Mouse (Mus musculus): ENCODE data around the gene Olfr648. TPM values are rescaled to one million over a fixed set of nuclear protein-coding genes. Genes with fewer than 3 reads are reported as not detected.

Gene Olfr648
- total RNA-seq, 2 experiments from 2014 or later = 0.21 to 0.26 TPM

Other genes with a start within 250 kb of the Olfr648 start
- gene Olfr632, start 249.0 kb downstream of the Olfr648 start, total RNA-seq (2021) = not detected
- not detected for gene Olfr633, start 239.0 kb downstream of the Olfr648 start, total RNA-seq (2021)
- under 1 TPM in 1 of 2 experiments, not detected in 1; 0.05 TPM for gene Olfr635, start 212.2 kb downstream of the Olfr648 start, total RNA-seq (2021)
- gene Olfr638, start 184.6 kb downstream of the Olfr648 start, total RNA-seq (2021) = not detected
- under 1 TPM; 0.07 to 0.09 TPM for gene Olfr639, start 166.1 kb downstream of the Olfr648 start, total RNA-seq (2021)
- gene Olfr640, start 157.8 kb downstream of the Olfr648 start, total RNA-seq (2021) = not detected
- not detected for gene Olfr641, start 147.9 kb downstream of the Olfr648 start, total RNA-seq (2021)
- gene Olfr642, start 130.7 kb downstream of the Olfr648 start, total RNA-seq (2021) = not detected
- gene 4930516K23Rik, start 121.9 kb downstream of the Olfr648 start, total RNA-seq (2021) = not detected
- not detected for gene Olfr644, start 111.5 kb downstream of the Olfr648 start, total RNA-seq (2021)
- not detected for gene Olfr645, start 97.9 kb downstream of the Olfr648 start, total RNA-seq (2021)
- not detected for gene Olfr646, start 78.5 kb downstream of the Olfr648 start, total RNA-seq (2021)
- not detected for gene Ubqln5, start 53.6 kb downstream of the Olfr648 start, total RNA-seq (2021)
- not detected for gene Olfr643, start 46.0 kb downstream of the Olfr648 start, total RNA-seq (2021)
- gene Ubqln3, start 40.1 kb downstream of the Olfr648 start, total RNA-seq (2021) = not detected
- gene Ubqlnl, start 32.8 kb downstream of the Olfr648 start, total RNA-seq (2021) = not detected
- not detected for gene Olfm5, start 18.6 kb downstream of the Olfr648 start, total RNA-seq (2021)
- not detected for gene Olfr649, start 12.6 kb upstream of the Olfr648 start, total RNA-seq (2021)
- gene Trim6, start 35.4 kb upstream of the Olfr648 start, total RNA-seq (2021) = not detected
- gene Trim34a, start 61.1 kb upstream of the Olfr648 start, total RNA-seq (2021) = 1 to 10 TPM in 1 of 2 experiments, under 1 TPM in 1; 1.00 to 1.3 TPM
- gene Trim5, start 104.7 kb upstream of the Olfr648 start, total RNA-seq (2021) = under 1 TPM; 0.37 to 0.63 TPM
- gene Trim12a, start 132.1 kb upstream of the Olfr648 start, total RNA-seq (2021) = 1 to 10 TPM; 2.2 to 2.6 TPM
- gene Trim34b, start 146.1 kb upstream of the Olfr648 start, total RNA-seq (2021) = not detected
- gene Trim12c, start 170.0 kb upstream of the Olfr648 start, total RNA-seq (2021) = 1 to 10 TPM; 1.7 TPM
- under 1 TPM in 1 of 2 experiments, not detected in 1; 0.14 TPM for gene Trim30b, start 186.5 kb upstream of the Olfr648 start, total RNA-seq (2021)
- not detected for gene Trim30c, start 217.4 kb upstream of the Olfr648 start, total RNA-seq (2021)

Measured in left cerebral cortex, adult 18-20 months (tissue).